Mouse (Mus musculus) stomach, postnatal 0 days (tissue): ENCODE data around the gene Astl.

Experiments used
- CTCF ChIP-seq: IDR thresholded peaks from 2 replicates; pipeline ENCODE4 v1.5.1; 2016; ENCODE audit warnings: antibody characterized with exemption, low read depth, mild to moderate bottlenecking, moderate library complexity
- EP300 ChIP-seq: optimal IDR thresholded peaks from 2 replicates; pipeline ENCODE3; 2016; ENCODE audit warnings: antibody characterized with exemption

GRCm38 (mm10) chr2:127378611-127378990 is 40.2 kb downstream of the Astl start:
- TF ChIP-seq EP300 (no peak), CTCF (no peak)
